ENCODE assay signal across 8 mouse cellular contexts in genomic region chr7:132673931-132674755, GRCm38 (mm10).
DNase-seq lines count a peak whose midpoint lies in the region; TF ChIP-seq lines count a peak whose summit lies in the region.

No protein-coding gene starts in this region.

- no peak overlapping the region for H3K9ac ChIP-seq in heart, adult 2 months (ENCODE audit: low read depth, low read length)

- H3K27me3 ChIP-seq in heart, adult 2 months (ENCODE audit: control insufficient read depth, insufficient read depth, low read length): no peaks in the 10 kb centered on the region

- H3K27ac ChIP-seq in heart, adult 2 months: peak overlapping the region; percentile 71

- TF ChIP-seq CTCF in heart, adult 2 months (IDR thresholded peaks at IDR 0.05): peak; percentile 88

- no peaks in the 10 kb centered on the region for H3K79me2 ChIP-seq in heart, adult 2 months (replicated peaks; ENCODE audit: control insufficient read depth, insufficient read depth, low read length)

- TF ChIP-seq POLR2A in heart, adult 2 months (IDR thresholded peaks at IDR 0.05; ENCODE audit: insufficient read depth, low read depth, low read length): no peak

- TF ChIP-seq EP300 in heart, adult 2 months (IDR thresholded peaks at IDR 0.05; ENCODE audit: insufficient read depth, low read depth, low read length): peak; percentile 96

- H3K36me3 ChIP-seq in heart, adult 2 months (ENCODE audit: control insufficient read depth, insufficient read depth, low read length): peaks cover 5% of the 10 kb centered on the region; the same call in 1 of the 2 replicates

- intact Hi-C loops in heart, adult 2 months (cut with DNase I): loop anchor here (1.0 kb wide), 1 partner anchor 18 kb away; no protein-coding TSS in a partner anchor

- peaks cover 40% of the 10 kb centered on the region for H3K4me1 ChIP-seq in heart, adult 2 months (ENCODE audit: control insufficient read depth, insufficient read depth, low read length)

- peak; percentile 72 to 73 for DNase-seq in cerebellum, postnatal 10 days
- no peak for DNase-seq in cerebellum, adult 11 months
- peak; percentile 59 for DNase-seq in adrenal gland, adult 8-10 months
- peak; percentile 84 to 89 for DNase-seq in heart, adult 2 months
- DNase-seq in kidney, postnatal 10 days: peak; percentile 64
- peak; percentile 95 for DNase-seq in skeletal muscle tissue, adult 2 months (ENCODE audit: low read depth, low spot score)
- no peak for DNase-seq in right cerebral cortex, postnatal 36 days (ENCODE audit: low spot score in 2 of 2)
- DNase-seq in frontal cortex, adult 2 months (ENCODE audit: extremely low spot score in 1 of 2, low spot score in 1 of 2): no peak

- no peak overlapping the region for H3K4me3 ChIP-seq in heart, adult 2 months

- 29% methylated on average over 17 of the region's 17 CpGs for WGBS in heart, adult 2 months

Comparison
In these comparisons a context has a peak if more than half of its experiments do, and no peak if none do; other contexts are left out.
1. DNase-seq: peak in cerebellum, postnatal 10 days (2 of 2), adrenal gland, adult 8-10 months (single experiment), heart, adult 2 months (2 of 2), kidney, postnatal 10 days (single experiment) and skeletal muscle tissue, adult 2 months (single experiment); none in cerebellum, adult 11 months (single experiment), right cerebral cortex, postnatal 36 days (0 of 2) and frontal cortex, adult 2 months (0 of 2).